Mouse (Mus musculus) C2C12 (cell line): Measurements from ENCODE around the gene Osgin1. TPM values are rescaled to one million over a fixed set of nuclear protein-coding genes. Genes with fewer than 3 reads are reported as not detected.

ENCODE experiments used
- H3K27me3 ChIP-seq: one replicate; pipeline ENCODE4 v1.6.1; 2011; ENCODE audit not compliant: control insufficient read depth, insufficient read depth, insufficient read length
- H3K36me3 ChIP-seq: one replicate; pipeline ENCODE4 v1.6.1; 2011; ENCODE audit not compliant: control insufficient read depth, insufficient read depth
- H3K4me3 ChIP-seq: one replicate; pipeline ENCODE4 v1.5.1; 2011; ENCODE audit warnings: mild to moderate bottlenecking, control low read depth; ENCODE audit not compliant: poor library complexity, insufficient read depth, severe bottlenecking
- H3K79me2 ChIP-seq: one replicate; pipeline ENCODE4 v1.6.1; 2011; ENCODE audit not compliant: control insufficient read depth, insufficient read depth
- H3K79me3 ChIP-seq: one replicate; pipeline ENCODE4 v1.6.1; 2011; ENCODE audit warnings: low read depth, control low read depth
- H3ac ChIP-seq: one replicate; pipeline ENCODE3; 2011; ENCODE audit warnings: low read depth; ENCODE audit not compliant: control insufficient read depth, insufficient read length
- CEBPB ChIP-seq: IDR thresholded peaks from one replicate; pipeline ENCODE4 v1.6.1; 2011; ENCODE audit warnings: low read depth, mild to moderate bottlenecking, control low read depth, moderate library complexity
- CTCF ChIP-seq: IDR thresholded peaks from one replicate; pipeline ENCODE4 v1.5.1; 2011; ENCODE audit not compliant: control insufficient read depth, insufficient read depth, insufficient read length
- FOSL1 ChIP-seq: IDR thresholded peaks from one replicate; pipeline ENCODE4 v1.8.0; 2011; ENCODE audit warnings: mild to moderate bottlenecking, low read length; ENCODE audit not compliant: poor library complexity, insufficient read depth, severe bottlenecking
- MAX ChIP-seq: IDR thresholded peaks from one replicate; pipeline ENCODE4 v1.6.1; 2011; ENCODE audit warnings: mild to moderate bottlenecking, control low read depth
- MYOD1 ChIP-seq: IDR thresholded peaks from one replicate; pipeline ENCODE4 v1.6.1; 2011; ENCODE audit warnings: low read depth; ENCODE audit not compliant: control insufficient read depth, insufficient read length
- MYOG ChIP-seq: IDR thresholded peaks from one replicate; pipeline ENCODE4 v1.6.1; 2011; ENCODE audit not compliant: control insufficient read depth, insufficient read length; ENCODE audit errors: extremely low read depth
- USF1 ChIP-seq: IDR thresholded peaks from one replicate; pipeline ENCODE4 v1.6.1; 2011; ENCODE audit warnings: low read depth, mild to moderate bottlenecking, control low read depth, moderate library complexity
- polyA plus RNA-seq: library from polyadenylated mRNA; unstranded; fragments of >200 nt; fragmentation: generic; extraction: Trizol; gene quantifications from one replicate; pipeline ENCODE4 v1.2.1, GENCODE M21; 2012; ENCODE audit warnings: missing spikeins

The Osgin1 gene
- polyA plus RNA-seq, 1 experiment = 18.1 TPM

- H3K79me3 ChIP-seq = no peaks in the 10 kb centered on the region
- H3K79me2 ChIP-seq = no peaks in the 10 kb centered on the region
- H3K36me3 ChIP-seq = no peaks in the 10 kb centered on the region
- no peak overlapping the region for H3K4me3 ChIP-seq
- no peak overlapping the region for H3ac ChIP-seq
- TF ChIP-seq MAX (no peak), FOSL1 (no peak), USF1 (no peak), MYOD1 (no peak), CTCF (no peak), MYOG (no peak), CEBPB (no peak)
- H3K27me3 ChIP-seq = peaks cover 63% of the 10 kb centered on the region
These were observed 44.8 kb downstream of the Osgin1 start for GRCm38 (mm10) chr8:119478684-119479083.

- Histone ChIP-seq H3ac (no peak overlapping the region), H3K79me2 (no peaks in the 10 kb centered on the region), H3K79me3 (no peaks in the 10 kb centered on the region), H3K4me3 (no peak overlapping the region), H3K36me3 (no peaks in the 10 kb centered on the region), H3K27me3 (peaks cover 41% of the 10 kb centered on the region)
- no peak for TF ChIP-seq CTCF
- TF ChIP-seq MYOG = no peak
- no peak for TF ChIP-seq USF1
- TF ChIP-seq MYOD1 = no peak
- TF ChIP-seq FOSL1 = no peak
- TF ChIP-seq CEBPB = no peak
- TF ChIP-seq MAX = no peak
These were observed 50.4 kb downstream of the Osgin1 start for GRCm38 (mm10) chr8:119484145-119484896.

- Histone ChIP-seq H3K4me3 (no peak overlapping the region), H3K36me3 (no peaks in the 10 kb centered on the region), H3K27me3 (peaks cover 33% of the 10 kb centered on the region), H3K79me2 (no peaks in the 10 kb centered on the region), H3K79me3 (no peaks in the 10 kb centered on the region), H3ac (no peak overlapping the region)
- no peak for TF ChIP-seq USF1
- no peak for TF ChIP-seq MYOD1
- TF ChIP-seq MAX = no peak
These were observed 53.2 kb downstream of the Osgin1 start for GRCm38 (mm10) chr8:119487093-119487492.

Other genes with a start within 250 kb of the Osgin1 start
- 135 TPM for gene Hsbp1, start 89.6 kb upstream of the Osgin1 start, polyA plus RNA-seq
- 7.5 TPM for gene Mlycd, start 39.2 kb upstream of the Osgin1 start, polyA plus RNA-seq
- not detected for gene Necab2, start 12.6 kb downstream of the Osgin1 start, polyA plus RNA-seq
- gene Slc38a8, start 67.6 kb downstream of the Osgin1 start, polyA plus RNA-seq = not detected
- gene Mbtps1, start 124.6 kb downstream of the Osgin1 start, polyA plus RNA-seq = 72.7 TPM
- gene Hsdl1, start 141.1 kb downstream of the Osgin1 start, polyA plus RNA-seq = 11.0 TPM
- 0.01 TPM for gene Dnaaf1, start 141.1 kb downstream of the Osgin1 start, polyA plus RNA-seq
- gene Taf1c, start 171.1 kb downstream of the Osgin1 start, polyA plus RNA-seq = 8.1 TPM
- gene Adad2, start 178.6 kb downstream of the Osgin1 start, polyA plus RNA-seq = not detected
- not detected for gene Kcng4, start 201.6 kb downstream of the Osgin1 start, polyA plus RNA-seq
- gene Wfdc1, start 232.2 kb downstream of the Osgin1 start, polyA plus RNA-seq = not detected